Mouse (Mus musculus) retina, postnatal 7 days (tissue): Measurements from ENCODE around the gene Nbea.

ENCODE experiments used
- DNase-seq: peaks from one replicate; pipeline ENCODE4 v3.0.0-alpha.2; 2012; ENCODE audit warnings: low read depth, low spot score

Gene Nbea

GRCm38 (mm10) chr3:55593312-55593711 is 590.2 kb downstream of the Nbea start:
- DNase-seq, result no peak

- DNase-seq, result no peak
Measured at GRCm38 (mm10) chr3:55590727-55591126, 592.8 kb downstream of the Nbea start.

- DNase-seq, result no peak
Measured at GRCm38 (mm10) chr3:55590291-55590690, 593.2 kb downstream of the Nbea start.

- DNase-seq, result no peak
Measured at GRCm38 (mm10) chr3:55589402-55589944, 594.0 kb downstream of the Nbea start.

- DNase-seq, result no peak
Measured at GRCm38 (mm10) chr3:55587972-55588946, 595.2 kb downstream of the Nbea start.

GRCm38 (mm10) chr3:55587434-55587971 is 596.0 kb downstream of the Nbea start:
- DNase-seq, result no peak
